Mouse (Mus musculus): ENCODE results near the gene Gstz1.
"Not testable (repeated sequence)": the region's sequence is repeated elsewhere in the genome, so short reads cannot be mapped to it uniquely, and the experiment has no call there.

Gstz1 gene

DNA sequence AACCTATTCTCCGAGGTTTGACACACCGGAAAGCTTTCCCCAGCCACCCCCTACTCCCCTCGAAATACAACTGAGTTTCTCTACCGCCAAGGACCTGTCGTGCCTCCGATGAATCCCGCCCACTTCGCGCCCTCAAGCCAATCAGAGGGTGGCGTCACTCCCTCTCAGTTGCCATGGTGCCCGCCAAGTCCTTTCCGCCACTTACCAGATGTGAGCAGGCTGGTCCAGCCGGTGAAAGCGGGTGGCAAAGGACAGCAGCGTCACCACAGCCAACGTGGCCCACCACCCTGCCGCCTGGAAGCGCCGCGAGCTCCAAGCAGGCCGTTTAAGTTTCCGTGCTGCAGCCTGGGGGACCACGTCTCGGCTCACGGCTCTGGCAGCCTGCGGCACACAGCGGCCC is at the start of gene Gstz1:
Gstz1 (plus strand) TSS at position 200 of the 400 bp plus-strand sequence.
- DNase-seq (ENCODE audit: low spot score in 2 of 2) = peak; percentile 89

DNA sequence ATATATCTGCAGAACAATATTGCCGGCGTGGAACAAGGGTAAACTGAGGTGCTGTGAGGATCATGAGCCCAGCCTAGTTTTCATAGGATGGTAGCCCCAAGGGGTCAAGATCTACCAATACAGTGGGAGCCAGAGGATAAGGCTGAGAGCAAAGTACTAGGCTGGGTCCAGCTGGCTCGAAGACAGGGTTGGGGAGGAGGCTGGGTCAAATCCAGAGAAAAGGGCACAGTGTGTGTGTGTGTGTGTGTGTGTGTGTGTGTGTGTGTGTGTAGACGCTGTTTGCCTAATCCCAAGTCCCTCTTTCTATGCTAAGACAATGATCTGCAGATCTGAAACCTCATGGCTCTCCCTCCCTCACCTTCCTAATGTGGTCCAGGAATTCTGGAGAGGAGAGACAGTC is 46.6 kb upstream of the Gstz1 start:
- DNase-seq (ENCODE audit: low spot score in 2 of 2) = no peak

DNA sequence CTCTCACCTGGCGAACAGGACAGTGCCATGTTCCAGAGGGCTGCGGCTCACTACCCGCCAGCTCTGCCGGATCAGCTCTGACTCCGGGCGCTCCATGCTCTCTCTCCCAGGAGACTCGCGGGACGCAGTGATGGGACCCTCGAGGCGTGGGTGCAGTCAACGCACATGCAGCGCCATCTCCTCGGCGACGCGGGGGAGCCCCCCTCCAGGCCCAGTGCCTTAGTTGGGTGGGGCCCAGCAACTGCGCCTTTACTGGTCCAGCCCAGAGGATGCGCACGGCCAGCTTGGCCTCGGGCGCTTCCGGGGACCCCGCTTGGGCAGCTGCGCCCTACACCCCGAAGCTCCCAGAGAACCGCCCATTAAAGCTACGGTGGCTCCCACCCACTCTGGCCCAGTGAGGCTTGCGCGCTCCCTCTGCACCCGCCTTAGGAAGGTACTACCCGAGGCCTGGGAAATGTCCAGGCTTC is 44.8 kb upstream of the Gstz1 start, which contains the start of gene Ngb:
Ngb (minus strand) TSS at position 375 of the 467 bp plus-strand sequence.
- DNase-seq (ENCODE audit: low spot score in 2 of 2) = no peak

DNA sequence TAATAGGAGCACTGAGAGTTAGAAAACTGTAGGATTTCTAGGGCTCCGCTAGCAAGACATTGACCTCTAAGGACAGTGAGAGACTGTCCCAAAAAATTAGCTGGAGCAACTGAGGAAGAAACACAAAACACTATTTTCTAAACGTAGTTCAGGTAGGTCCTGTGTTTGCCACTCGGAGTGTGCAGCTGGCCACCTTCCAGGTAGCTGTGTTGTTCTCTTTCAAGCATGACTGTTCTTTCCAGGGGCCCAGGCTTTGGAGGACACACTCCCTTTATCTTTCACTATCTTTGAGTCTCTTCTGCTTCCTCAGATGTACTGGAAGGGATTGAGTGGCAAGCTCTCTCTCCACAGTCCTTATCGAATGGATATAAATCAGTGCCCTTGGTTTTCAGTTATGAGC is 43.5 kb upstream of the Gstz1 start:
- DNase-seq (ENCODE audit: low spot score in 2 of 2) = no peak

DNA sequence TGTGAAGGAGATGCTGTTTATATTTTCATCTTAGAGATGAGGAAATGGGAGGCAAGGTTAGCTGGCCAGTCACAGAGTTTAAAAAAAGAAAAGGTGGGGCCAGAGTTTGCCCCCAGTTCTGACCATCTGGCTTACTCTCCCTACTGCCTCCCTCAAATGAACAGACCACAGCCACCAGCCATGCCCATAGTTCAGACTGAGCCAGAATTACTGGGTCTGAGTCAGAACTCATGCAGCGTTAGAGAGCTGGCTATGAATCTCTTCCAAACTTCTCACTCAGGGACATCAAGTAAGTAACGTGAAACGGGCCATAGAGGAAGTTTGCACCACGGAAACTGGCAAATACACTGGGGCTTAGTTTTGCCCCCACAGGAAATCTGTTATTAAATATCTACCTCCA is 42.2 kb upstream of the Gstz1 start:
- DNase-seq (ENCODE audit: low spot score in 2 of 2) = no peak

DNA sequence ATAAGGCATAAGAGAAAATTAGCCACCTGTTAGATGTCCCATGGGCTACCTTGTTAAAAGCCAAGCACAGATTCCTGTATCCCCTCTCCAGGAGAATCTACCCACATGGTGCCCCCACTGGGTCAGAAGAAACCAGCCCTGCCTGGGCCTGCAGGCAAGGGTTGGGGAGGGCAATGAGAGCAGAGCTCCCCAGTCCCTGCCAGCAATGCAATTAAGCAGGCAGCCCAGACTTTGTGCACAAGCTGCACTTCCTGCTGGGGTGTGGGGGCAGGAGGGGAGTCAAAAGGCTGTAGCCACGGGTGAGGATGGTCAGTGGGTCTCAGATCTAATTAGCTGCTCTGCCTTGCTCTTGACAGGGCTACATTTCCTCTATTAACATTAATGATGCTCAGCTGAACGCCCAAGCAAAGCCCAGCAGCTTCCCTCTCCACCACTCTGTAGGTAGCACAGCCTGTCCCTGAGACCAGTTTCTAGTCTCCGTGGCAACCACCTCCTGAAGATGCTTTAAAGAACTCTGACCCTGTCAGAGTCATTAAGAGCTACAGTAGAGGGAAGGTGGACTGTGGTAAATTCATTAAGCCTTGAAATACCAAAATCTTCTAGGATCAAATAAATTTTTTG is 39.5 kb upstream of the Gstz1 start:
- no peak for DNase-seq (ENCODE audit: low spot score in 2 of 2)

DNA sequence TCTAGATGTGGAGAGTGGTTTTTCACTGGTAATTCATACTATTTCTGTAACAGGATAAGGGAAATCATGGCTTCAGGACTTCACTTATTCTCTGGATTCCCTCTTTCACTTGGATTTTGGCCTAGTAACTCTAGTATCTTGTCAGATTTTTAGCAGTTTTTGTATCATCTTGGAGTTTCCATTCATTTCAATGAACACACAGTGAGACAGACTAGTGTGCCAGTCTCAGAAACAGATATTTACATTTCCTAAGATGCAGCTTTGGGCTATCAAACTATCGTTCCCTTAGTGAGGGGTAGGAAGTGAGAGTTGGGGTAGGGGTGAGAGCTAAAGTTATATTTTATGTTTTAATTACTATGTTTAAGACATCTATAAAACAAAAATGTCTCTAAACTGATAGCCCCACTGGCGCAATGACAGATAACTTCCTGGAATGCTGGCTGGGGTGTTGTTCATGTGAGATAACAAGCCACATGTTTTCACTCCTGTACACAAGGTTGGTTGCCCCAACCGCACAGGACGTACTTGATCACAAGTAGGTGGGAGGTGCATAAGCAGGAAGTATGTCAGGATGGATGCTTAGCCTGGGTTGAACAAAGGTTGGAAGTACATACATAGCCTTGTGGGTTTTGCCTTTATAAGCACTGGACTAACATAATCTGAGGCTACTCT is 24.9 kb upstream of the Gstz1 start:
- DNase-seq (ENCODE audit: low spot score in 2 of 2) = no peak

DNA sequence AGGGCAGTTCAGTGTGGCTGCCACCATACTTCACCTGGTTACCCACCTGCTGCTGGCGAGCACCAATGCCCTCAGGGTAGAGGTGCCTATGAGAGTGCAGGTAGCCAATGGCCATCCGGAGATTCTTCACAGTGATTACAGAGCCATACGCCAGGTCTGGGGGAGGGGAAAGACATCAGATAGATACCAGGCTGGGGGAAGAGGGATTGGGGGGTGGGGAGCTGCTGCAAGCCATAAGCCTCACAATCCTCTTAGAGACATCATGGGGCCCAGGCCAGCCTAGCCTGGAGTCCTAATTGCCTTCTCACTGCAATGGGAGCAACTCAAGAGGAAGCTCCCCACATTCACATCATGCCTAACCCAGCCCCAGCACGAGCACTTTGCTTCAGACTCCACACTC is 19.7 kb upstream of the Gstz1 start:
- DNase-seq (ENCODE audit: low spot score in 2 of 2) = no peak

DNA sequence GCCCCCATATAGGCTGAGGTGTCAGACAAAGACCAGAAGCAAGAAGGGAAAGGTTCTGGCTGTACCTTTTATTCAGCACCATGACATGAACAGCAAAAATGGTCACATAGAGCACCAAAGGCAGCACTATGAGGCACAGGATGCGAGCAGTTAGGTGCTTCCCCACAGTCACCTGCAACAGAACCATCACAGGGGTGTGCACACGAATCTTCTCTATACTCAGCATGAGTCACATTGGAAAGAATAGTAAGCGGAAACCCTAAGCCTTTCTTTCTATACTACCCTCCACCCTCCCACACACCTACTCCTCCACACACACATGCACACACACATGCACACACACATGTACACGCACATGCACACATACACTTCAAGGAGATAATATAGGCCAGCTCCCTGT is 16.7 kb upstream of the Gstz1 start:
- no peak for DNase-seq (ENCODE audit: low spot score in 2 of 2)

DNA sequence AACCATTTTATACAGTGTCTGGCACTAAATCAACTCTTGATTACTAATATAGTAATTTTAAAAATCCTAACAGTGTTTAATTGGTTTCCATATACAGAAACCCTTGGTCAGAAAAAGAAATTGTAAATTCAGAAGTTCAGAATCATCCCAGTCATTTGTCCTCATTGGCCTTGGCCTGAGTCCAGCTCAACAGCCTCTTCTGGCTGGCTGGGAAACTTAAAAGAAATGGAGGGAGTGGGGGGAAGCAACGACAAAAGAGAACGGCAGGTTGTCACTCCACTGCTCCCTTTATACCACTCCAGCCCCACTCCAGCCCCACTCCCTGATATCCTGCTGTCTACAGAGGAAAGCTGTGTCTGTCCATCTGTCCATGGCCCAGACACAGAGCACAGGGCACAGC is 15.8 kb upstream of the Gstz1 start:
- no peak for DNase-seq (ENCODE audit: low spot score in 2 of 2)

DNA sequence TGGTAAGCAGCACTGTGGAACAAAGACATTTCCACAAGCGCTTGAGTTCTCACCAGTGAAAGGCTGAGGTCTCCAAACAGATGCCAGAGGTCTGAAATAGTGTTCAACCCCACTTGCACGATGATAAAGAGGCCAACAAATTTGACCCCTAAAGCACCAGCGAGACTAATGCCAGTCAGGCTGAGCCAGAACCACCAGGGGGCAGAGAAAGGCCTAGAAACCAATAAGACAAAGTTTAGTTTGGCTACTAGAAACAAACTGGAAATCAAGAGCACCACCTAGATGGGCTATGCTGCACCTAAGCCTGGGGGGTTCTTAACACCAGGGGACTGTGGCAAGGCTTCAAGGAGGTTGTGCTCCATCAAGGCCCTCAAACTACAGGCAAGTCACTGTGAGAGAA is 15.3 kb upstream of the Gstz1 start:
- no peak for DNase-seq (ENCODE audit: low spot score in 2 of 2)

DNA sequence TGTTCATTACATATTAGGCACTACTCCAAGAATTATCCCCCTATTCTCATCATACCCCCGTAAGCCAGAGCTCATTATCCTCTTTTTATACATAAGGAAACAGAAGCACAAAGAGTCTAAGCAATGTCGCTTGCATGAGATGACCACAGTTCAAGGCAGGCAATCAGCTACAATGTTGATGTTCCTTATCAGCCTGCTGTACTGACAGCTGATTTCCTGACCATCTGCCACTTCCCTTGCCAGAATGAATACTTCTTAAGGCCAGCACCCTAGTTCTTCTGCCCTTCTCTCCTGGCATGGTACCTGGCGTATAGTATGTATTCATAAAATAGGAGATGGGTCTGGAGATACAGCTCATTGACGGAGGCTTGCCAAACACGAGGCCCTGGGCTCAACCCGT is 14.8 kb upstream of the Gstz1 start:
- DNase-seq (ENCODE audit: low spot score in 2 of 2) = no peak

DNA sequence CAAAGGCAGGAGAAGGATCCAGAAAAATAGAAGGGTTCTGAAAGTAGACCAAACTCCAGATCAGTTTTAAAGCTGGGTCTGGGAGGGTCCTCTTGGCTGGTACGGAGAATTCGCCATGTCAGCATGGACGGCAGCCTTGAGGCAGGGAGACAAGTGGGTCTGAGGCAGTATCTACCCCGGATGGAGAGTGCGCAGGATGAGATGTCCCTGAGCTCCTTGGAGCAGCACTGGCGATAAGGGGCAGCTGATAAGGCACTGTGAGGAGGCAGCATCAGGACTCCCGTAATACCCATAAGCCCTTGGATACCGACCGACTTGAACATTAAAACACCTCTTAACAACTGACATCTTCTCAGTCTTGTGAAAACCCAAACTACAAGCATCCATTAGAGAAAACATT is 14.2 kb upstream of the Gstz1 start:
- no peak for DNase-seq (ENCODE audit: low spot score in 2 of 2)

DNA sequence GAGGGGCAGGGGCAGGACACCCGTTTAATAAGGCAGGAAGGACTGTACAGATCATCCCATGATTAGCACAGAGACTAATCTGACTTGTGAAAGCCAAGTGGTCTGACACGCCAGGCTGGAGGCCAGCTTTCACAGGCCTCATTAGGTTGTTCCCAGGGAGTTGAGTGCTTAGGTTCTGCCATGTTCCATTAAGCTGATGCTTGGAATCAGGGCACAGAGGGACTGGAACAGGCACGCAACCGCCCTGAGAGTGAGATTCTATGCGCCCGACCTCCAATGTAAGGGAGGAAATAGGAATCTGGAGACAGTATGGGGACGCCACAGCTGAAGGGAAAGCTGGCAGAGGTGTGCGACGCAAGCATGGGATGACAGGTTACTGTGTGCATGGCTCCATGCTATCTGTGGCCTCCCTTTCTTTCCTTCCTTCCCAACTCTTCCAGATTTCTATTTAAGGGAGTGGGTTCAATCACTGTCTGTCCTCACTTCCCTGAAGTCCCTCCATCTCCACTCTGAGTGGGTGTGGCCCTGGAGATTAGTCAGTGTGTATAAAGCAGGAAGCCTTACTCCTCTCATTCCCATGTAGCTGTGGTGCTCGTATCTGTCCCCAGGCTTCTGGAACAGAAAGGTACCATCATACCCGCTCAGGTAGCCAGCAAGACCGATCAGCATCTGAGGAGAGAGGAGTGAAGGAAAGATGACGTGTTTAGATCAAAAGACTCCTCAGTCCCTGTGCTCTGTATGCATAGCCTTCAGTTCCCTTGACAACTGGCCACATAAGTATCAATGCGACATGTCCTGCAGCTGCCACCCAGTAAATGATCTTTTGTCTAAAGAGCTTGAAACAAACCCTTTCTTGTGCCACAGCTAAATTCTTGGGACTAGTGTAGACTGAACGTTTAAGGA is 9.3 kb upstream of the Gstz1 start:
- no peak for DNase-seq (ENCODE audit: low spot score in 2 of 2)

DNA sequence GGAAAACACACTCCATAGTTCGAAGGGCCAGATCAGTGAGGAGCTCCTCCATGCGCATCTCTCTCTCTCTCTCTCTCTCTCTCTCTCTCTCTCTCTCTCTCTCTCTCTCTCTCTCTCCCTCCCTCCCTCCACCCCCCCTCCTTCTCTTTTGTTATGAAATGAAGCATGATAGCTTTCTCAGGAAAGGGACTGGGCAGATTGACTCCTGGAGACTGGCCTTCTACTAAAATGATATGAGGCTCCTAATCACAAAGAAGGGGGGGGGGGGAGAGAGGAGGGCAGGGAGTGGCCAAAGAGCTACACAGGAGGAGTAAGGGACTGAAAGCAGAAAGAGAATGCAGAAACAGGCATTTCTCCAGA is 8.6 kb upstream of the Gstz1 start:
- DNase-seq (ENCODE audit: low spot score in 2 of 2) = no peak

DNA sequence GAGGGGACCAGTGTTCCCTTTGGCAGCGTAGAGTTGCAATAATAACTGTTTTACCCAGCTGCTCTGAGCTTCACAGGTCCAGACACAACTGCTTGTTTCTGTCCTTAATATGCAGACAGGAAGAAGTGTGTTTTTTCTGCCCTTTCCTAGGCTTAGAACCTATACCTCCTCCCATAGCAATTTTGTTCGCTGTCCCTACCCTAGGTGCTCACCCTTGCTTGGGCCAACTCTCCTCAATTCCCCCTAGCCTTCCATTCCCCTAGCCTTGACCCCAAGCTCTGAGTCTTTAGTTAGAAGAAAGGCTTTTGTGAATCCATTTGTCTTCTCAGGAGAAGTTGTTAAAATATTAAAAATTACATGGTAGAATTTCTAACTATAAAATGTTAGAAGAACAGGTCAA is 8.2 kb upstream of the Gstz1 start:
- DNase-seq (ENCODE audit: low spot score in 2 of 2) = no peak

DNA sequence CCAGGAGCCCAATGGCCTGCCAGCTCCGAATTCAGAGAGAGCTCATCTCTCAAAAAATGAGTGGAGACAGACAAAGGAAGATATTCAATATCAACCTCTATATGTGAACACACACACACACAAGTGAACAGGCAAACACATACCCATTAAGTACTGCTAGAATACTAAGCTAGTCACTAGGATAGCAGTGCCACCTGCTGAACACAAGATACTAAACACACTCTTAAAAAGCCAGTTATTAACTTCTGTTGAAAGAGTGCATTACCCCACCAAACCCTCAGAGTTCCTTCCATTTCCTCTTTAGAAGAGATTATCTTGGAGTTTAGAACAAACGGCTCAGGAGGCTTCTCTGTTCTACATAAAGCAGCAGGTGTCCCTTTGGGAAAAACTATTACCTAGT is 4.8 kb upstream of the Gstz1 start:
- no peak for DNase-seq (ENCODE audit: low spot score in 2 of 2)

DNA sequence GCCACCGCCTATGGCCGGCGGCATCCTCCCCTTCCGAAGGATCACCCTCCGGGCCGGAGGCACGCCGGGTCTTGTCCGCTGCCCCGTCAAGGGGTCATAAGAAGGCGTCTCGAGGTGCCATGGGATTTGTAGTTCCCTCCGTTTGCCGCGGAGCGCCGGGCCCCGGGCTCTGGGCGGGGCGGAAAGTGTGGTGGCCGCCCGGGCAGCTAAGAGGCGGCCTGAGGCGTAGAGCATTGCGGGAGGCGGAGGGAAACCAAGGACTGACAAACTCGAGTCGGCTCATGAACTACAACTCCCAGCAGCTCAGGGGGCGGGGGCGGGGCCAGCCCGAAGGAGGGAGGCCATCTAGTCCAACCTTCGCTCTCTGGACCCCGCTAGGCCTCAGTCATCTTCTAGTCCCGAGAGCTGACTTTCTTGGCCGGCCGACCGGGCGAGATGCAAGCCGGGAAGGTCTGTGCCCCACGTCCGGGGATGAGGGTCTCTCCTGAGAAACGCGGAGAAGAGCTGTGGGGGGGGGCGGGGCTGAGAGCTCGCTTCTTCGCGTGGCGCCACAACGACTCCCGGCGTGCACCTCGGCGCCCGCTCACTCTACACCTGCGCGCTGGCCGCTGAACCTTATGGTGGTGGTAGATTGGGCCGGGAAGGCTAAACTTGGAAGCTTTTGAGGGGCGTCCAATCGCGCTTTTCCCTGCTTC is 577 bp downstream of the Gstz1 start, which contains the start of gene Pomt2:
Pomt2 (minus strand) TSS at position 574 of the 695 bp plus-strand sequence.
- DNase-seq (ENCODE audit: low spot score in 2 of 2) = peak; percentile 89 to 90

DNA sequence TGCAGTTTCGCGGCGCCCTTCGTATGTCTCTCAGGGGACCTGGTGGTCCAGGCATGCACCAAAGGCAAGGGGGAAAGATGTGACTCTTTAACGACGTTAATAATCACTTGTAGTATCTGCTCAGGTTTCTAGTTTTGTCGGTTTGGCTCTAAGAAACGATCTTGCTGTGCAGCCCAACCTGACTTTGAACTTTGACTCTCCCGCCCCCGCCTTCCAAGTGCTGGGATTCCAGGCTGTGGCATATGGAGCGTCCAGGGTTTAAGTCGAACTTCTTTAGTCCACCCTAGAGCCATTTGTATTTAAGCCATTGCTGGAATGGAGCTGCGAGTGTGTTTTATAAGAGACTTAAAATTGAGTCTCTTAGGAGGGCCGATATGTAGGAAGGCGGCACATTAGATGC is 1.2 kb downstream of the Gstz1 start:
- no peak for DNase-seq (ENCODE audit: low spot score in 2 of 2)

DNA sequence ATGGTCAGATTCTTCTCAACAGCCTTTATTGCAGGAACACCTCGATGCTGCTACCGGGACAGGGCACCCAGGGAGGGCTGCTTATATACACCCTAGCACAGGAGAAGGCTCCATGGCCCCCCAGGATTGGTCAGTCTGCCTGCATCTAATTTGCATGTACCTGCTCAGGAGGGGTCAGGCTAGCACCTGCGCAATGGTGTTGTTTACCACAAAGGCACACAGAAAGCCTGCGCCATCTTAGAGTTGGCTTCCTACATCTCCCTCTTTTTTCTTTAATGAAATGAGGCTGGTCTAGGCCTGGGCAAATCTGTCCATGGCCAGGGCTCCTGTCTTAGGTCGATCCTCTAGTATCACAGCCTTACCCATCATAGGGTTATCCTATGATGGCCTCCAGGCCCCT is 2.5 kb downstream of the Gstz1 start:
- no peak for DNase-seq (ENCODE audit: low spot score in 2 of 2)

DNA sequence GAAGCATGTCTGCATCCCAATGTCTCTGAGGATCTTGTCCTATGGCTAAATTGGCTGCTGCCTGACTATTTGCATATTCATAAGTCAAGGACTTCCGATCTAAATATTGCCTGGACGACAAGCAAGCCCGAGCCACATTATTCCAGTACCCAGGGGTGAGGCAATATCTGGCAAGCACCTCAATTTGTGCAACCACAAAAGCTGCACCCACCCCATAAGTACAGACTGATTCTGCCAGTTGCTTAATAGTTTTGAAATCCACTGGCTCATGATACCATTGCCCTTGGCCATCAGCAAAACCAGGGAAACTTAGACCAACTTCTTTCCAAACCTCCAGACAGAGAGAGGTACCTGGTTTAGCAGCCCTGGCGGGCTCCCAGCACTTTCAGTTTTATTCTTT is 7.5 kb downstream of the Gstz1 start:
- DNase-seq (ENCODE audit: low spot score in 2 of 2) = not testable (repeated sequence)

DNA sequence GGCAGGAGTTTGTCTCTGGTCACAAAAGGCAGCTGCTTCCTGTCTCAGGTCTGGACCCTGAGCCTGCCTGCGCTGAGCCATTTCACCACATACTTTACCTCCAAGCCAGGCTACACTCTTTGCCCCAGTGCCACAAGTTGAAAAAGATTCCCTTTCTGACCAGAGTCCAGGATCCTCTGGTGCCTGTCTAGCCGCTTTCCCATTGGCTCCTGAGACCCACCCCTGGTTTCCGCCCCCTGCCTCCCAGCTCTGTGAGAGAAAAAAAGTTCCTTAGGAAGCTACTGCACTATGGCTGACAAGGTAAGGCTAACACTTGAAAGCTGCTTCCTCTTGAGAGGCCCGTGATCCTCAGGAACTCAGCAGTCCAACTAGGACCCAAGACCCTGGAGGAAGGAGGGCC is 10.4 kb downstream of the Gstz1 start:
- no peak for DNase-seq (ENCODE audit: low spot score in 2 of 2)
